18 mouse cellular contexts compared by ENCODE assay signal in genomic region chr13:100746090-100746489, GRCm38 (mm10). TPM values are rescaled to one million over a fixed set of nuclear protein-coding genes. Genes with fewer than 3 reads are reported as not detected.
DNase-seq lines count a peak whose midpoint lies in the region.
"Had no signal": no experiment of that assay in that cellular context is flagged by ENCODE, and none has a peak within 500 bp of the region (broad histone marks: within the 10 kb centered on the region; RNA-seq: fewer than 3 reads in every experiment).

No protein-coding gene starts in this region.

- DNase-seq in layer of hippocampus, adult 11-12 months (ENCODE audit: low spot score): peak; percentile 61
- DNase-seq in layer of hippocampus, postnatal 10 days (ENCODE audit: low spot score in 2 of 2): no peak
- DNase-seq in brain, adult 2 months (ENCODE audit: low read depth, low spot score): peak; percentile 69
- peak; percentile 75 for DNase-seq in layer of hippocampus, adult 9-11 months
- peak; percentile 52 for DNase-seq in left cerebral cortex, postnatal 36 days (ENCODE audit: low spot score in 2 of 2)
- no peak for DNase-seq in cerebellum, adult 9-10 months
- no peak for DNase-seq in B cell, adult 2 months
- DNase-seq in T-cell, adult 2 months (ENCODE audit: low spot score): no peak
- DNase-seq: adrenal gland, postnatal 14 days; cerebellum, adult 11 months; cerebellum, postnatal 25 days; heart, postnatal 14 days; kidney, adult 2 months; kidney, postnatal 10 days; lung, adult 2 months; lung, postnatal 4 days; spleen, adult 18-20 months; thymus, adult 2 months had no signal

- intact Hi-C loops in left cerebral cortex, postnatal 36 days (cut with DNase I): loop anchor here (5.0 kb wide), 1 partner anchor 36 kb away; no protein-coding TSS in a partner anchor

RNA-seq across cellular contexts. Expression of gene Mrps36, which starts 1.6 kb away (rescaled TPM):
- 10 to 100 TPM; 59.0 to 60.2 TPM for total RNA-seq in layer of hippocampus, postnatal 10 days (2021)
- 10 to 100 TPM; 48.0 to 56.9 TPM for total RNA-seq in left cerebral cortex, postnatal 36 days (2021)

RNA-seq across cellular contexts. Expression of gene Cdk7, which starts 15.4 kb away (rescaled TPM):
- total RNA-seq in layer of hippocampus, postnatal 10 days (2021): 10 to 100 TPM; 33.7 to 34.7 TPM
- 10 to 100 TPM; 39.2 to 42.3 TPM for total RNA-seq in left cerebral cortex, postnatal 36 days (2021)

RNA-seq across cellular contexts. Expression of gene Cenph, which starts 29.6 kb away (rescaled TPM):
- total RNA-seq in layer of hippocampus, postnatal 10 days (2021): 1 to 10 TPM; 2.4 TPM
- under 1 TPM; 0.63 to 0.69 TPM for total RNA-seq in left cerebral cortex, postnatal 36 days (2021)

RNA-seq across cellular contexts. Expression of gene Ccnb1, which starts 40.3 kb away (rescaled TPM):
- total RNA-seq in layer of hippocampus, postnatal 10 days (2021): 1 to 10 TPM; 5.2 to 7.0 TPM
- total RNA-seq in left cerebral cortex, postnatal 36 days (2021): 1 to 10 TPM in 1 of 2 experiments, under 1 TPM in 1; 0.70 to 1.0 TPM

Comparison
In these comparisons a context has a peak if more than half of its experiments do, and no peak if none do; other contexts are left out.
1. DNase-seq: peak in layer of hippocampus, adult 11-12 months (single experiment), brain, adult 2 months (single experiment), layer of hippocampus, adult 9-11 months (single experiment) and left cerebral cortex, postnatal 36 days (2 of 2); none in layer of hippocampus, postnatal 10 days (0 of 2), cerebellum, adult 9-10 months (single experiment), B cell, adult 2 months (0 of 2) and T-cell, adult 2 months (single experiment).